Mouse (Mus musculus): ENCODE results near the gene Kank4.

The Kank4 gene

DNA sequence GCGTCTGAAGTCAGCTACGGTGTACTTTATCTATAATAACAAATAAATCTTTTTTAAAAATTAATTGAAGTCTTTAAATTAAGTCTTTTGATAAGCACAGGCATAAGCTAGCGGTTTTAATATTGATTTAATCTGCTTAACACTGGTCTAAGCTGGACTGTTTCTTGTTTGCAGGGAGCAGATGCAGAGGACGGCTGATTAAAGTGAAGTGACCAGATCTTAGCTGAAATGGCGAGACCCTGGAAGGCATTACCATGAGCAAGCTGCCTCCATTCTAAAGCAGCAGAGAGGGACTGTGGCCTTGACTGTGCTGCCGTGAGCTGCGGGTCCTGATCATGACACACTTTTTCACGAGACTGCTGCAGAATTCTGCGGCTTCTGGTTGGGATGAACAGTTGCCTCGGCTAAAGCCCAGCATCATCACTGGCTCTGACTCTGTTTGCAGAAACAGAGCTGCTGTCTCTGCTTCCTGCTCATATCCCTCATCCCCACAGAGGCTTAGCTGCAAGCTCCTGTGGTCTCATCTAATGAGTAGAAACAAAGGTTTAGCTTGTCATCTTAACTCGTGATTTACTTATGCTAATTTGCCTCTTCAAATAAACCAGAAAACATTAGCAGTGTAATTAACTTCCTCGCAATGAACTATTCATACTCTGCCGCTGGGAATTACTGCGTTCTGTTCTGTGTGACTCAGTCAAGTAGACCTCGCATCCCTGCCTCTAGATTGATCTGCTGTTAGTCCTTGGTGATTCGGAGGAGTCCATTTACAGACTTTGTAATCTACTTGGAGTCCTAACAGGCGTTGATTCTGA lies 99.4 kb downstream of the Kank4 start:
- DNase-seq (ENCODE audit: low read depth) = no peak

DNA sequence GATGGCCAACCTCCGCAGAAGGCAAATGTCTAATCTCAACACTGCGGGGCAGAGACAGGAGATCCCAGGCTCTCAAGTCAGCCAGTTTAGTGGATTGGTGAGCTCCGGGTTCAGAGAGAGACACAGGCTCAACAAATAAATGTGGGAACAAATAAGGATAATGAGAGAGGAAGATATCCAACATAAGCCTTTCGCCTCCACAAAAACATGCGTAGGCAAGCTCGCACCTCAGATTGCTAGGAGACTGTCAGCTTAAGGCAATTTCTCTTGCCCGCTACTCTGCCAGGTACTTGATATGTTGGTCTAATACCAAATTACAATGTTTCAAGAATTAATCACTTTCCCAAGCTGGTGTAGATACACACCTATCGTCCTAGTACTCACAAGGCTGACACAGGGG lies 106.4 kb downstream of the Kank4 start:
- no peak for DNase-seq (ENCODE audit: low read depth)
